Mouse (Mus musculus) B cell, adult 2 months (primary cell): ENCODE data around the gene Hist1h2an.

Experiments
- DNase-seq, 2 experiments: peaks; one replicate each; pipeline ENCODE4 v3.0.0; 2022

Gene Hist1h2an

GRCm38 (mm10) chr13:21782361-21783254, 4.4 kb downstream of the Hist1h2an start:
- DNase-seq: peak; percentile 44 to 68

DNA sequence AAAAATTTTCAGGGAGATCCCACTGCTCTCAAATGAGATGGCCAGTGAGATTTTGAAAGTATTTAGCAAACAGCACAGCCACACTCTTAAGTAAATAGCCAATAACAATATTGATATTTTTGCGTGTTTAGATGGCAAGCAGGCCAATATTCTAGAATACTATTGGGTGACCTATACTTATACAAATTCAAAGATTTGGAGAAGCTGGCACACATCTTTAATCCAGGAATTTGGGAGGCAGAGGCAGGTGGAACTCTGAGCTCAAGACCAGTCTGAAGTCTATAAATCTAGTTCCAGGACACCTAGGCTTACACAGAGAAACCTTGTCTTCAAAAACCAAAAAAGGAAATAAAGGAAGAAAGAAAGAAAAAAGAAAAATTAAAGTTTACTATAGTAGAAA, 5.4 kb downstream of the Hist1h2an start:
- no peak for DNase-seq

DNA sequence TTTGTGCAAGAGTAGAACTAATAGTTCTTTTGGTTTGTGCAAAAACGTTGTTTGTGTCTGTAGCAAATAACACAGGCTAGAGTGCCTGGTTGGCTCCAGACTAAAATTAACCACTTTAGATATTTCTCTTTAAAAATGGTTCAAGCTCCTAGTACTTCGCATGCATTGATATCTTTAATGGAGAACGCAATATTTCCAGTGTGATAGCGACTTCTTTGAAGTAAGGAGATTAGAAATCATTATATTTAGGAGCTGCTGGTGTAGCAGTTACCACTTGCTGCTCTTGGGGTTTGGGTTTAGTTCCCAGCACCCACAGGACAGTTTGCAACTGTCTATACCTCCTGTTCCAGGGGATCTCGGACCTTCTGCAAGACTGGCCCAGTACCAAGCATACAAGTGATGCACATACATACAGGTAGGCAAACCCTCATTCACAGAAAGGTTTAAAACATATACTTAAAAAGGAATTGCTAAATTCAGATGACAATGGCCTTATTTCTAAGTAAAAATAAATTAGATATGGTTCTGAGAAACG, 5.9 kb downstream of the Hist1h2an start:
- no peak for DNase-seq

GRCm38 (mm10) chr13:21779767-21780731, 7.0 kb downstream of the Hist1h2an start, which contains the start of gene Hist1h1b:
Gene Hist1h1b (minus strand): TSS chr13:21780625.
- peak; percentile 59 to 62 for DNase-seq

- DNase-seq: peak; percentile 73 to 76
Measured at GRCm38 (mm10) chr13:21778814-21779766, 7.9 kb downstream of the Hist1h2an start.

- DNase-seq: no peak
Measured at GRCm38 (mm10) chr13:21755707-21756106, 31.3 kb downstream of the Hist1h2an start.

DNA sequence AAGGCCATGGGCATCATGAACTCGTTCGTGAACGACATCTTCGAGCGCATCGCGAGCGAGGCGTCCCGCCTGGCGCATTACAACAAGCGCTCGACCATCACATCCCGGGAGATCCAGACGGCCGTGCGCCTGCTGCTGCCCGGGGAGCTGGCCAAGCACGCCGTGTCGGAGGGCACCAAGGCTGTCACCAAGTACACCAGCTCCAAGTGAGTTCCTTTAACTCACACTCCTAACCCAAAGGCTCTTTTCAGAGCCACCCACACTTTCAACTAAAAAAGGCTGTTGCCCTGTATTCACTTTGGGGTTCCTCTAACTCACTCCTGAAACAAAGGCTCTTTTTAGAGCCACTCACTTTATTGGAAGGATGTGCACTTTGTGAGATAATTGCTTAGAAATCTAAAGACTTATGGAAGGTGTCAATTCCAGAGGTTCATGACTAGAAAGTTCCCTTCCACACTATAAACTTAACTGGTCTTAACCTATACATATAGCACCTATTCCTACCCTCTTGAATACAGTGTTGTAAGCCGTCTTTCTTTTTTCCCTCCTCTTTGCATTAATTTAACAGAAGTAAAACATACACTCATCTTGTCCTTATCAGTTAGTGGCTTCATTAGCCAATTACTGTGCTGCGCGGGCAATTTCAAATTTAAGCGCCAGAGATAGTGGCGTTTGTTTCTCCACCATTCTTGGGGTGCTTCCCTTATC, 32.6 kb downstream of the Hist1h2an start:
- DNase-seq: peak; percentile 54 to 56

- DNase-seq: peak; percentile 68 to 75
Measured at GRCm38 (mm10) chr13:21753524-21754285, 33.3 kb downstream of the Hist1h2an start, which contains the start of the genes Hist1h2ak and Hist1h2bn. Gene Hist1h2ak (minus strand): TSS chr13:21753827. Gene Hist1h2bn (plus strand): TSS chr13:21754123.

- no peak for DNase-seq
Measured at GRCm38 (mm10) chr13:21753051-21753523, 33.9 kb downstream of the Hist1h2an start.

GRCm38 (mm10) chr13:21752356-21752755, 34.7 kb downstream of the Hist1h2an start:
- no peak for DNase-seq

DNA sequence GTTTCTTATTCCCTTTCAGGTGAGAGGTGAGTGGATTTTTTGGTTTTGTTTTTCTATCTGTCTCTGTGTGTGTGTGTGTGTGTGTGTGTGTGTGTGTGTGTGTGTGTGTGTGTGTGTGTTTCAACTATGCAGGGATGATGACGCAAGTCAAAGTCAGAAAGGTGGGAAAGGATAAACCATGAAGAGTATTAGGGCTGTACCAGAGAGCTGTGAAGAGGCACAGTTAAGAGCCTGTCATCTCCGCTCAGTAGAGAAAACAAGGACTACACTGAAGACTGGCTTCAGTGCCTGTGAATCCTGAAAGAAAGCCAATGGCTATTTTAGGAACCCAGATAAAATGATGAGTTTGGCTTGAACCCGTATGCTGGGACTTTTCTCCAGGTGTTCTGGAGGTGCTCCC, 35.2 kb downstream of the Hist1h2an start:
- DNase-seq: no peak

GRCm38 (mm10) chr13:21751417-21751816, 35.6 kb downstream of the Hist1h2an start:
- DNase-seq: no peak

- DNase-seq: peak; percentile 89 to 92
Measured at GRCm38 (mm10) chr13:21750159-21751017, 36.6 kb downstream of the Hist1h2an start, which contains the start of gene Hist1h4k. Gene Hist1h4k (minus strand): TSS chr13:21750505.

- no peak for DNase-seq
Measured at GRCm38 (mm10) chr13:21749387-21750158, 37.4 kb downstream of the Hist1h2an start.

DNA sequence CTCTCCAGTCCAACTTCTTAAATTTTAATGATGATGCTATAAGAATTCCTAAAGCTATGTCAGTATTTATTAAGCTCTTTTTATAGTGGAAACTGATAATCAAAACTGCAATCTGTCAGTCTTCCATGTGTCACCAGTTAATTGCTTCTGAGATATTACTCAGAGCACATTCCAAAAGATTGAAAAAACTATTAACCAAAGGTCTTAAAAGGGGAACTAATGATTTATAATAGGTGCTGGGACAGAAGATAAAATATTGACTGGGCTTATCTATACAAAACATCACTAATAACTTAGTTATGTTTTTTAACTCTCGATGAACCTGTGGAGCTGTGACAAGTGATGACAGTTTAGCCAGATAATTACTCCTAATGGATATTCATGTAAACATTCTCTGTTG, 42.0 kb downstream of the Hist1h2an start:
- no peak for DNase-seq
